Mouse (Mus musculus) embryonic facial prominence, embryonic 11.5 days (tissue): ENCODE measurements around the gene Zc3h8. TPM values are rescaled to one million over a fixed set of nuclear protein-coding genes. Genes with fewer than 3 reads are reported as not detected.

ENCODE experiments used
- ATAC-seq: fragments of 200-750 bp; cut with Nextera tagmentation; replicated peaks from 2 replicates; pipeline ENCODE4 v1.8.0; 2017; ENCODE audit warnings: low read depth; ENCODE audit not compliant: insufficient number of reproducible peaks, low FRiP score, low TSS enrichment
- DNase-seq: peaks from one replicate; pipeline ENCODE4 v3.0.0-alpha.2; 2015; ENCODE audit warnings: low spot score
- H3K27ac ChIP-seq: fragments of 300-500 bp; sonication (generic); replicated peaks from 2 replicates; pipeline ENCODE4 v1.5.1; 2014; ENCODE audit warnings: mild to moderate bottlenecking, low read depth, low read length, control low read depth
- H3K27me3 ChIP-seq: fragments of 300-500 bp; sonication (generic); 2 replicates; pipeline ENCODE4 v1.6.1; 2014; ENCODE audit warnings: mild to moderate bottlenecking, low read length, moderate library complexity, mixed read lengths; ENCODE audit not compliant: control insufficient read depth, insufficient read depth
- H3K36me3 ChIP-seq: fragments of 300-500 bp; sonication (generic); replicated peaks from 2 replicates; pipeline ENCODE4 v1.6.1; 2014; ENCODE audit warnings: low read depth, mild to moderate bottlenecking, low read length, moderate library complexity, mixed read lengths; ENCODE audit not compliant: control insufficient read depth, insufficient read depth
- H3K4me1 ChIP-seq: fragments of 300-500 bp; sonication (generic); 2 replicates; pipeline ENCODE4 v1.6.1; 2014; ENCODE audit warnings: low read length, mixed read lengths; ENCODE audit not compliant: control insufficient read depth, insufficient read depth
- H3K4me2 ChIP-seq: fragments of 300-500 bp; sonication (generic); 2 replicates; pipeline ENCODE4 v1.6.1; 2014; ENCODE audit warnings: low read depth, mild to moderate bottlenecking, control low read depth, low read length, moderate library complexity
- H3K4me3 ChIP-seq: fragments of 300-500 bp; sonication (generic); 2 replicates; pipeline ENCODE4 v1.5.1; 2014; ENCODE audit warnings: low read depth, low read length, control low read depth
- H3K9ac ChIP-seq: fragments of 300-500 bp; sonication (generic); replicated peaks from 2 replicates; pipeline ENCODE4 v1.6.1; 2014; ENCODE audit warnings: mild to moderate bottlenecking, control low read depth, low read length
- H3K9me3 ChIP-seq: fragments of 300-500 bp; sonication (generic); replicated peaks from 2 replicates; pipeline ENCODE4 v1.6.1; 2016; ENCODE audit warnings: mild to moderate bottlenecking, low read length, inconsistent platforms, mixed read lengths; ENCODE audit not compliant: control insufficient read depth
- WGBS: fragments of 180-500 bp; shearing (Covaris S2); extraction: QIAGEN DNeasy Blood & Tissue Kit; methylation state at CpG from one replicate; pipeline ENCODE4 v1.1.7; 2014; 5-methylcytosine and 5-hydroxymethylcytosine counted together
- microRNA-seq: library from miRNA; unstranded; fragments of <30 nt; microRNA quantifications from one replicate; pipeline ENCODE4, GENCODE M21; 2016; ENCODE audit warnings: borderline number of aligned reads
- polyA plus RNA-seq: library from polyadenylated mRNA; unstranded; fragments of >200 nt; fragmentation: Nextera tagmentation; extraction: Ambion mirVana; gene quantifications from 2 replicates; pipeline ENCODE4 v1.2.1, GENCODE M21; 2014

Gene Zc3h8
- polyA plus RNA-seq, 1 experiment from 2014 or later = 10.9 TPM

- H3K9me3 ChIP-seq = no peaks in the 10 kb centered on the region
- no peak overlapping the region for H3K4me2 ChIP-seq
- no peak for DNase-seq
- H3K27ac ChIP-seq = no peak overlapping the region
- no peak for ATAC-seq
- no peaks in the 10 kb centered on the region for H3K27me3 ChIP-seq
- H3K4me3 ChIP-seq = no peak overlapping the region
- 65% methylated on average over 4 of the region's 4 CpGs for WGBS
- H3K36me3 ChIP-seq = no peaks in the 10 kb centered on the region
- H3K4me1 ChIP-seq = no peaks in the 10 kb centered on the region
- H3K9ac ChIP-seq = no peak overlapping the region
Observed at GRCm38 (mm10) chr2:128881236-128881635, 62.6 kb downstream of the Zc3h8 start.

Small RNAs within 50 kb of the gene (microRNA-seq; reads per million reads assigned to microRNA genes)
- gene Gm22859 = not detected

Other genes starting within 250 kb of the Zc3h8 start
- 10.9 and 12.4 TPM in 2 replicates for gene Mertk, start 245.1 kb downstream of the Zc3h8 start, polyA plus RNA-seq
- gene Tmem87b, start 126.0 kb downstream of the Zc3h8 start, polyA plus RNA-seq = 24.9 and 26.6 TPM in 2 replicates
- 1.6 and 2.7 TPM in 2 replicates for gene Fbln7, start 81.1 kb downstream of the Zc3h8 start, polyA plus RNA-seq
- 1.2 and 1.7 TPM in 2 replicates for gene Zc3h6, start 23.3 kb upstream of the Zc3h8 start, polyA plus RNA-seq
- gene Gm10762, start 23.6 kb upstream of the Zc3h8 start, polyA plus RNA-seq = 19.2 and 20.6 TPM in 2 replicates
- gene Vinac1, start 104.1 kb upstream of the Zc3h8 start, polyA plus RNA-seq = 0.20 TPM in 1 of 2 replicates, not detected in the other
- gene Ttl, start 121.9 kb upstream of the Zc3h8 start, polyA plus RNA-seq = 14.7 and 15.7 TPM in 2 replicates
- gene Polr1b, start 156.9 kb upstream of the Zc3h8 start, polyA plus RNA-seq = 21.5 and 22.2 TPM in 2 replicates
- 26.8 and 29.0 TPM in 2 replicates for gene Chchd5, start 185.6 kb upstream of the Zc3h8 start, polyA plus RNA-seq